Mouse (Mus musculus): Measurements from ENCODE around the gene Ino80d.
A peak's percentile ranks its signal among the peaks of the same experiment; 100 is the strongest.

Ino80d gene

GRCm38 (mm10) chr1:63102758-63103451 lies 11.6 kb downstream of the Ino80d start:
- DNase-seq, result no peak

GRCm38 (mm10) chr1:63100196-63100595 lies 14.3 kb downstream of the Ino80d start:
- no peak for DNase-seq

GRCm38 (mm10) chr1:63098831-63099230 lies 15.6 kb downstream of the Ino80d start:
- no peak for DNase-seq

GRCm38 (mm10) chr1:63096071-63096470 lies 18.4 kb downstream of the Ino80d start:
- no peak for DNase-seq

- DNase-seq, result no peak
These were observed 24.7 kb downstream of the Ino80d start for GRCm38 (mm10) chr1:63089795-63090194.

- DNase-seq, result no peak
These were observed 25.9 kb downstream of the Ino80d start for GRCm38 (mm10) chr1:63088614-63089013.

GRCm38 (mm10) chr1:63080277-63080676 lies 34.2 kb downstream of the Ino80d start:
- no peak for DNase-seq

GRCm38 (mm10) chr1:63076383-63076782 lies 38.1 kb downstream of the Ino80d start:
- DNase-seq, result no peak

GRCm38 (mm10) chr1:63071379-63071778 lies 43.1 kb downstream of the Ino80d start:
- DNase-seq, result no peak

GRCm38 (mm10) chr1:63058361-63058760 lies 56.1 kb downstream of the Ino80d start:
- no peak for DNase-seq

GRCm38 (mm10) chr1:63057849-63058248 lies 56.6 kb downstream of the Ino80d start:
- DNase-seq, result no peak

- no peak for DNase-seq
These were observed 57.1 kb downstream of the Ino80d start for GRCm38 (mm10) chr1:63057318-63057717.

GRCm38 (mm10) chr1:63055386-63055785 lies 59.1 kb downstream of the Ino80d start:
- DNase-seq, result no peak

GRCm38 (mm10) chr1:63050866-63051265 lies 63.6 kb downstream of the Ino80d start:
- no peak for DNase-seq

- no peak for DNase-seq
These were observed 64.5 kb downstream of the Ino80d start for GRCm38 (mm10) chr1:63049977-63050376.

- no peak for DNase-seq
These were observed 66.5 kb downstream of the Ino80d start for GRCm38 (mm10) chr1:63047983-63048382.

GRCm38 (mm10) chr1:63032929-63033328 lies 81.5 kb downstream of the Ino80d start:
- DNase-seq, result no peak

- DNase-seq, result no peak
These were observed 94.6 kb downstream of the Ino80d start for GRCm38 (mm10) chr1:63019916-63020315.

- DNase-seq, result peak; percentile 56
These were observed 109.3 kb downstream of the Ino80d start for GRCm38 (mm10) chr1:63005013-63005646.

GRCm38 (mm10) chr1:63001874-63002273 lies 112.6 kb downstream of the Ino80d start:
- DNase-seq, result no peak

- no peak for DNase-seq
These were observed 121.1 kb downstream of the Ino80d start for GRCm38 (mm10) chr1:62993348-62993747.

- no peak for DNase-seq
These were observed 121.8 kb downstream of the Ino80d start for GRCm38 (mm10) chr1:62992648-62993047.

- no peak for DNase-seq
These were observed 123.4 kb downstream of the Ino80d start for GRCm38 (mm10) chr1:62991021-62991420.

- DNase-seq, result no peak
These were observed 126.9 kb downstream of the Ino80d start for GRCm38 (mm10) chr1:62987561-62987960.

GRCm38 (mm10) chr1:62986267-62986666 lies 128.2 kb downstream of the Ino80d start:
- DNase-seq, result peak; percentile 77
